Mouse (Mus musculus) embryonic facial prominence, embryonic 14.5 days (tissue): ENCODE results near the gene Mosmo. TPM values are rescaled to one million over a fixed set of nuclear protein-coding genes. Genes with fewer than 3 reads are reported as not detected.

ENCODE experiments used
- ATAC-seq: fragments of 200-750 bp; cut with Nextera tagmentation; 2 replicates; pipeline ENCODE4 v1.8.0; 2017; ENCODE audit warnings: low read depth, moderate number of reproducible peaks, moderate TSS enrichment
- DNase-seq: peaks from one replicate; pipeline ENCODE4 v3.0.0-alpha.2; 2015; ENCODE audit warnings: low spot score
- H3K27ac ChIP-seq: fragments of 300-500 bp; sonication (generic); replicated peaks from 2 replicates; pipeline ENCODE4 v1.5.1; 2014; ENCODE audit warnings: low read depth, mild to moderate bottlenecking, low read length, moderate library complexity
- H3K27me3 ChIP-seq: fragments of 300-500 bp; sonication (generic); replicated peaks from 2 replicates; pipeline ENCODE4 v1.6.1; 2014; ENCODE audit warnings: low read length; ENCODE audit not compliant: control insufficient read depth, insufficient read depth
- H3K36me3 ChIP-seq: fragments of 300-500 bp; sonication (generic); 2 replicates; pipeline ENCODE4 v1.6.1; 2014; ENCODE audit warnings: low read length, mixed read lengths; ENCODE audit not compliant: control insufficient read depth, insufficient read depth
- H3K4me1 ChIP-seq: fragments of 300-500 bp; sonication (generic); 2 replicates; pipeline ENCODE4 v1.6.1; 2014; ENCODE audit warnings: antibody characterized with exemption, low read length; ENCODE audit not compliant: control insufficient read depth, insufficient read depth
- H3K4me2 ChIP-seq: fragments of 300-500 bp; sonication (generic); 2 replicates; pipeline ENCODE4 v1.6.1; 2014; ENCODE audit warnings: low read depth, mild to moderate bottlenecking, low read length, moderate library complexity, mixed read lengths
- H3K4me3 ChIP-seq: fragments of 300-500 bp; sonication (generic); 2 replicates; pipeline ENCODE4 v1.5.1; 2014; ENCODE audit warnings: low read depth, mild to moderate bottlenecking, low read length
- H3K9ac ChIP-seq: fragments of 300-500 bp; sonication (generic); 2 replicates; pipeline ENCODE4 v1.6.1; 2014; ENCODE audit warnings: low read depth, mild to moderate bottlenecking, low read length, moderate library complexity, mixed read lengths
- H3K9me3 ChIP-seq: fragments of 300-500 bp; sonication (generic); 2 replicates; pipeline ENCODE4 v1.6.1; 2016; ENCODE audit warnings: low read length; ENCODE audit not compliant: control insufficient read depth
- WGBS: fragments of 180-500 bp; shearing (Covaris S2); extraction: QIAGEN DNeasy Blood & Tissue Kit; methylation state at CpG from one replicate; pipeline ENCODE4 v1.1.7; 2014; 5-methylcytosine and 5-hydroxymethylcytosine counted together
- polyA plus RNA-seq: library from polyadenylated mRNA; unstranded; fragments of >200 nt; fragmentation: Nextera tagmentation; extraction: Ambion mirVana; gene quantifications from 2 replicates; pipeline ENCODE4 v1.2.1, GENCODE M21; 2014

Mosmo gene
- polyA plus RNA-seq, 1 experiment from 2014 or later, result 15.6 TPM

- ATAC-seq (peak; percentile 87), DNase-seq (peak; percentile 90)
- H3K27me3 ChIP-seq, result no peaks in the 10 kb centered on the region
- no peaks in the 10 kb centered on the region for H3K9me3 ChIP-seq
- no peak overlapping the region for H3K4me3 ChIP-seq
- no peak overlapping the region for H3K27ac ChIP-seq
- H3K4me1 ChIP-seq, result no peaks in the 10 kb centered on the region
- 8% methylated on average over 5 of the region's 5 CpGs for WGBS
- H3K4me2 ChIP-seq, result no peak overlapping the region
- H3K9ac ChIP-seq, result no peak overlapping the region
- H3K36me3 ChIP-seq, result no peaks in the 10 kb centered on the region
Observed at GRCm38 (mm10) chr7:120754671-120755070, 77.3 kb downstream of the Mosmo start.

GRCm38 (mm10) chr7:120767369-120767768 lies 90.0 kb downstream of the Mosmo start:
- Histone ChIP-seq H3K27ac (no peak overlapping the region), H3K9ac (no peak overlapping the region), H3K36me3 (no peaks in the 10 kb centered on the region), H3K4me2 (no peak overlapping the region), H3K27me3 (no peaks in the 10 kb centered on the region), H3K9me3 (no peaks in the 10 kb centered on the region), H3K4me1 (no peaks in the 10 kb centered on the region), H3K4me3 (no peak overlapping the region)
- 15% methylated on average over 1 of the region's 1 CpGs for WGBS
- DNase-seq (no peak), ATAC-seq (no peak)

- no peak overlapping the region for H3K27ac ChIP-seq
- H3K4me2 ChIP-seq, result no peak overlapping the region
- no peaks in the 10 kb centered on the region for H3K4me1 ChIP-seq
- no peak for ATAC-seq
- no peaks in the 10 kb centered on the region for H3K9me3 ChIP-seq
- no peak overlapping the region for H3K9ac ChIP-seq
- H3K36me3 ChIP-seq, result no peaks in the 10 kb centered on the region
- 47% methylated on average over 1 of the region's 1 CpGs for whole genome bisulfite sequencing
- H3K4me3 ChIP-seq, result no peak overlapping the region
- DNase-seq, result no peak
- no peaks in the 10 kb centered on the region for H3K27me3 ChIP-seq
Observed at GRCm38 (mm10) chr7:120771389-120771788, 94.0 kb downstream of the Mosmo start.

GRCm38 (mm10) chr7:120778012-120778411 lies 100.6 kb downstream of the Mosmo start:
- Histone ChIP-seq H3K4me1 (no peaks in the 10 kb centered on the region), H3K4me3 (no peak overlapping the region), H3K4me2 (no peak overlapping the region), H3K27me3 (no peaks in the 10 kb centered on the region), H3K27ac (no peak overlapping the region), H3K36me3 (no peaks in the 10 kb centered on the region), H3K9ac (no peak overlapping the region), H3K9me3 (no peaks in the 10 kb centered on the region)
- ATAC-seq, result no peak
- DNase-seq, result no peak
- WGBS, result 49% methylated on average over 2 of the region's 2 CpGs

Other genes starting within 250 kb of the Mosmo start
- 219 and 221 TPM in 2 replicates for gene Uqcrc2, start 42.4 kb upstream of the Mosmo start, polyA plus RNA-seq
- gene Pdzd9, start 7.3 kb upstream of the Mosmo start, polyA plus RNA-seq, result 0.42 and 0.61 TPM in 2 replicates
- gene Vwa3a, start 61.7 kb downstream of the Mosmo start, polyA plus RNA-seq, result 0.54 and 1.0 TPM in 2 replicates
- not detected in 2 replicates for gene Gm5737, start 134.7 kb downstream of the Mosmo start, polyA plus RNA-seq
- gene Eef2k, start 165.2 kb downstream of the Mosmo start, polyA plus RNA-seq, result 19.6 and 22.2 TPM in 2 replicates
- 21.8 and 26.2 TPM in 2 replicates for gene Polr3e, start 240.1 kb downstream of the Mosmo start, polyA plus RNA-seq